Mouse (Mus musculus): Measurements from ENCODE around the gene Timm22. TPM values are rescaled to one million over a fixed set of nuclear protein-coding genes. Genes with fewer than 3 reads are reported as not detected.

The Timm22 gene
- total RNA-seq (2021): 10 to 100 TPM; 36.3 to 37.3 TPM

DNA sequence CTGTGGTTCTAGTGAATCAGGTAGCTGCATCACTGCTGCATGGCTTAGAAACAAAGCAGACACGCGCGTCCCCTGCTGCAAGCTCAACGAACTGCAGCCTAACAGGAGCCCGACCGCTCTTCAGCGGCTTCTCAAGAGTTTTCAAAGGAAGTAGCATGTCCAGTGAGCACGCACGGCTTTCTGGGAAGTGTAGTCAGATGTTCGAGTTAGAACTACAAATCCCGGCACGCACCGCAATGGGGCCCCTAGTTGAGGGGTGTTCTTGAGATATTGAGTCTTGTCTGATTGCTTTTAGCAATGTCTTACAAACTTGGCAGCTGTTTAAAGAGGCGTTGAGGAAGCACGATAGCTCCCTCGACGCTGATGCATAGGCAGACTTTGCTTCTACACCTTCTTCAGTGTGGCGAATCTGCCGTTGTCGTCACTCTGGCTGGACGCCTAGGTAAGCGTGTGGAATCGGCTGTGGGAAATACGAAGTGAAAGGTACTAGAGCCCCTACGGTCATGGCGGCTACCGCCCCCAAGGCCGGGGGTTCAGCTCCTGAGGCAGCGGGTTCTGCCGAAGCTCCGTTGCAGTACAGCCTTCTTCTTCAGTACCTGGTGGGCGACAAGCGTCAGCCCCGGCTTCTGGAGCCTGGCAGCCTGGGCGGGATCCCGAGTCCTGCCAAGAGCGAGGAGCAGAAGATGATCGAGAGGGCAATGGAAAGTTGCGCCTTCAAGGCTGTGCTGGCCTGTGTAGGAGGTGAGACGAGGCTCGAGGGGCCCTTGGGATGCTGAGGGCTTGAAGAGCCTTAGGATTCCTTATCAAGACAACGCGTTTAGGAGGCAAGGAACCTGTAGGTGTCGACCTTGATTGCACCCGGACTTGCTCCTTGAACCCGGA, at the start of gene Timm22:
Gene Timm22, plus strand, starts transcription at position 251 of the 882 bp plus-strand sequence.
- intact Hi-C loops (cut with DNase I): loop anchor here (1.0 kb wide), 1 partner anchor 154 kb away; no protein-coding TSS in a partner anchor

GRCm38 (mm10) chr11:76357464-76357863, 49.3 kb upstream of the Timm22 start:
- no peak for DNase-seq (ENCODE audit: low spot score in 2 of 2)
- intact Hi-C loops (cut with DNase I): no loop called here

More for the DNA sequence above, at the start of gene Timm22:
- peak; percentile 96 to 99 for DNase-seq (ENCODE audit: low spot score in 2 of 2)

GRCm38 (mm10) chr11:76358628-76359320, 48.0 kb upstream of the Timm22 start:
- intact Hi-C loops (cut with DNase I): no loop called here
- DNase-seq (ENCODE audit: low spot score in 2 of 2): no peak

DNA sequence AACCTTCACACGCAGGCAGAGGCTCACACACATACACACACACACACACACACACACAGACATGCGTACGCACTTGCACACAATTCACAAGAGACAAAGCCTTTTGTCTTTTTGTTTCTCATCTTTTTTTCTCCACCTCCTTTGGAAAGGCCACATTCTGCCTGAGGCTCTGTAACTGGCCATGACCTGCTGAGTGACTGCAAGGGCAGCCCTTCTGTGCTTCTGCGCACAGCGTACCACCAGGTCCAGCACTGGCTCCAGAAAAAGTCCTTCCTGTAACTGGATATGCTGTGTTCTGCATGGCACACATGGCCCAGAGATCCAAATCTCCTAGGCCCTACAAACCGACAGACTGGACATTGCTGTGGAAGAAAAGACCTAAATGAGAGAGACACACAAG, 46.5 kb upstream of the Timm22 start:
- intact Hi-C loops (cut with DNase I): no loop called here
- DNase-seq (ENCODE audit: low spot score in 2 of 2): no peak

GRCm38 (mm10) chr11:76361422-76361821, 45.3 kb upstream of the Timm22 start:
- intact Hi-C loops (cut with DNase I): no loop called here
- DNase-seq (ENCODE audit: low spot score in 2 of 2): no peak

DNA sequence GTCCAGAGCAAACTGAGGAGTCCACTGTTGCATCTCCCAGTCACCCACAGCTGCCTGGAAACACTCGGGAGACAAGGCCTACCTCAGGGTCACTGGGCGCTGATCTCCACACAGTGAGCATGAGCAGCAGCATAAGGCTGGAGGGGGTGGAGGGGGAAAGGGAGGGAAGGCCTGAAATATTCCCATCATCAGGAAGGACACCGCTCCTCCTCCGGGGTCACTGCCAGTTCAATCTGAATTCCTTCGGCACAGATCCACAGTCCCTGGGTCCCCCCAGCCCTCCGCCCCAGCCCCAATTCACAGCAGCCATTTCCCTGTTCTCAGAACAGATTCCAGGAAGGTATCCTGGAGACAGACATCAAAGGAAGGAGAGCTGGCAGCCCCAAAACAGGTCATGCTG, 43.6 kb upstream of the Timm22 start:
- DNase-seq (ENCODE audit: low spot score in 2 of 2): no peak
- intact Hi-C loops (cut with DNase I): no loop called here

GRCm38 (mm10) chr11:76363636-76364035, 43.1 kb upstream of the Timm22 start:
- no peak for DNase-seq (ENCODE audit: low spot score in 2 of 2)
- intact Hi-C loops (cut with DNase I): no loop called here

GRCm38 (mm10) chr11:76364038-76364437, 42.7 kb upstream of the Timm22 start:
- no peak for DNase-seq (ENCODE audit: low spot score in 2 of 2)
- intact Hi-C loops (cut with DNase I): no loop called here

DNA sequence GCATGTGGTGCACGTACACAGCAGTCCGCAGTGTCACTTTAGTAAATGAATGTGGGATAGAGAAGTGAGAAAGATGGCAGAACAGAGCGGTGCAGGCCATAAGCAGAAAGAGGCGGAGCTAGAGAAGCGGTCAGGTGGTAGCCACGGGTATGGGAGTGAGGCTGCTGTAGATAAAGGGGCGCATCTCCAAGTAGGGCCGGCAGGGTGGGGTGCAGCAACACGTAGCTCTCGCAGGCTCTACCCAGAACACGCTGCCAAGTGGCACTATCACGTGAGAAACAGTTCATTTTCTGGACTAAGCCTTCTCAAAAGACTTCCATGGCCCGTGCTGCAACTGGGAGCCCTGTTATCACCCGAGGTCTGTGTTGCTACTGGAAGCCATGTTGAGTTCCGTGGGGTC, 40.0 kb upstream of the Timm22 start:
- DNase-seq (ENCODE audit: low spot score in 2 of 2): no peak
- intact Hi-C loops (cut with DNase I): no loop called here

- no peak for DNase-seq (ENCODE audit: low spot score in 2 of 2)
- intact Hi-C loops (cut with DNase I): no loop called here
Measured at GRCm38 (mm10) chr11:76370491-76370890, 36.3 kb upstream of the Timm22 start.

GRCm38 (mm10) chr11:76372120-76372519, 34.6 kb upstream of the Timm22 start:
- DNase-seq (ENCODE audit: low spot score in 2 of 2): no peak
- intact Hi-C loops (cut with DNase I): no loop called here

GRCm38 (mm10) chr11:76372534-76372933, 34.2 kb upstream of the Timm22 start:
- intact Hi-C loops (cut with DNase I): no loop called here
- no peak for DNase-seq (ENCODE audit: low spot score in 2 of 2)

- intact Hi-C loops (cut with DNase I): no loop called here
Measured at GRCm38 (mm10) chr11:76374491-76375185, 32.1 kb upstream of the Timm22 start.

DNA sequence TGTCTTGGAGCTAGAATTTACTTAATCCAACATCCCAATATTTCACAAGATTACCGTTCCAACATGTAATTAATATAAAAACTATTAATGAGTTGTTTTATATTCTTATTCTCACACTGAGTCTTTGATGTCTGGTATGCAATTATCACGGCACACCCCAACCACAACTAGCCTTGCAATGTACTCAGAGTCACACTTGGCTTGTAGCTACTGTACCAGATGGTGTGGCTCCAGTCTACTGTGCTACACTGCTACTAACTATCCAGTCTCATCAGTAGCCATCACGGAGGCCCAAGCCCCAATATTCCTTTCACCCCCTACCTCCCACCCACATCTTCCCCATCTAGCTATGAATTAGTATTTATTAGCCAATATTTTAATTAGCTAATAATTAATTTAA, 30.3 kb upstream of the Timm22 start:
- no peak for DNase-seq (ENCODE audit: low spot score in 2 of 2)
- intact Hi-C loops (cut with DNase I): no loop called here

More at GRCm38 (mm10) chr11:76374491-76375185, 32.1 kb upstream of the Timm22 start:
- DNase-seq (ENCODE audit: low spot score in 2 of 2): peak in 1 of 2 experiments; percentile 50

DNA sequence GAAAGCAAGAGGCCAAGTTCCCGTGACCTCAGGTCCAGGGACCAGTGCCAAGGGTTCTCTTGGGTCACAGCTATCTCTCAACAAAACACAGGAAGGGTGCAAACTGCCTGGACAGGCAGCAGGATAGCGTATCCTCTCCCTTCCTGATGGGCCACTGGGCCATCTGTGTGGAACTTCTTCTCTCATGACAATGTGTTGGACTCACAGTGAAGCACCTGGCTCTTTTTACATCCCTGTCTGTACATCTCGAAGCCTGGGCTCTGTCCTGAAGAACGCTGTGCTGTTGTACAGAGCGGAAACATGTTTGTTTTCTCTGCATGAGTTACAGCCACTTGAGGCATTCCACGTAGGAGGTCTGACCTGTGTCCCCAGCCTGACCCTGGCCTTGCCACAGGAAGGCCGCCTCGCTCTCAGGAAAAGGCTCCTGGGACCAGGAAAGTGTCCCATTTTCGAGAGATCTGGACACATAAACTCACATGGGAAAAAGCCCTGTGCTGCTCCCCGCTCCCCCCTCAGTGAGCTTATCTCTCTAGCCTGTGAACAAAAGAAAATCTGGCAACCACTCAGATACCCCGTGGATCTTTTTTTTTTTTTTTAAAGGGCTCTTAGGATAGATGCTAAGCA, 26.7 kb upstream of the Timm22 start:
- intact Hi-C loops (cut with DNase I): no loop called here
- no peak for DNase-seq (ENCODE audit: low spot score in 2 of 2)

- intact Hi-C loops (cut with DNase I): no loop called here
- no peak for DNase-seq (ENCODE audit: low spot score in 2 of 2)
Measured at GRCm38 (mm10) chr11:76381201-76381885, 25.4 kb upstream of the Timm22 start.

GRCm38 (mm10) chr11:76382711-76383324, 23.9 kb upstream of the Timm22 start:
- intact Hi-C loops (cut with DNase I): no loop called here
- no peak for DNase-seq (ENCODE audit: low spot score in 2 of 2)

GRCm38 (mm10) chr11:76384307-76384706, 22.4 kb upstream of the Timm22 start:
- DNase-seq (ENCODE audit: low spot score in 2 of 2): no peak
- intact Hi-C loops (cut with DNase I): no loop called here

DNA sequence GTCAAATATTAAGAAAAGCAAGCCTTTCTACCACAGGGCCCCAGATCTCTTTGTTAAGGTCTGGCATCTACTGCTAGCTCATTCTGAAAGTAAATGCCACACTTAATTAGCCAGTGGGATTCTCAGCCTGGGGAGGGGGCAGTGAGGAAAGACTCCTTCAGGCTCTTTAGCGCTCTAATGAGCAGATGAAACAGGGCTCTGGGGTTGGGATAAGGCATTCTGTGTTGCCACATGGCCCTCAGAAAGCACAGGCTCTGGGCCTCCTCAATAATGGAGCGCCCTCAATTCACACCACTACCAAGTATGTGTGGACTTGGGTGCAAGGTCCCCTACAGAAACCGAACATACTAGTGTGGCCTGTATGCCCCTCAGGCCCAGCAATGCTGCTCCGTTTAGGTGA, 21.7 kb upstream of the Timm22 start:
- DNase-seq (ENCODE audit: low spot score in 2 of 2): no peak
- intact Hi-C loops (cut with DNase I): no loop called here

Measured in left cerebral cortex, postnatal 25 days (tissue).